Mouse (Mus musculus): ENCODE measurements around the gene Magi2. TPM values are rescaled to one million over a fixed set of nuclear protein-coding genes. Genes with fewer than 3 reads are reported as not detected.

Gene Magi2
- polyA plus RNA-seq, 1 experiment: 52.8 TPM

DNA sequence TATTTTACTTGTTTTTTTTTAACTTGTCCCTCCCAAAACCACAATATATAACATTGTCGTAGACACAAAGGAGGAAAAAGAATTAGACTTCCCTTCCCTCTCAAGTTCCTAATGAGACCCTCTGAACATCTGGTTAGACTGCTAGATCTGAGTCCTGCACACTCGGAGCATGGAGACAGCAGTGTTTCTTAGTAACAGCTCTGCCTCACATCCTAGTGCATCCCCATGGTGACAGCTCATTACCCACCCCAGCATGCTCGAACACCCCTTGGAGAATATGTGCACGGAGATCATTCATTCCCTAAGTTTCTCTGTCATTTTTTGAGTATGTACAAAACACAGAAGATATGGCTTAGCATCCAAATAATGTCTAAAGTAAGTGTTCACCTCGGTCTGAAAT, 1317.5 kb downstream of the Magi2 start:
- no peak for TF ChIP-seq POLR2A (IDR thresholded peaks at IDR 0.05; ENCODE audit: extremely low read depth, insufficient read depth, low read length)
- Histone ChIP-seq H3K4me1 (ENCODE audit: control insufficient read depth, insufficient read depth, low read length) (peaks cover 2% of the 10 kb centered on the region; the same call in 1 of the 2 replicates), H3K4me3 (ENCODE audit: insufficient read depth, low read length) (no peak overlapping the region), H3K27ac (ENCODE audit: insufficient read depth, low read length) (no peak overlapping the region)

DNA sequence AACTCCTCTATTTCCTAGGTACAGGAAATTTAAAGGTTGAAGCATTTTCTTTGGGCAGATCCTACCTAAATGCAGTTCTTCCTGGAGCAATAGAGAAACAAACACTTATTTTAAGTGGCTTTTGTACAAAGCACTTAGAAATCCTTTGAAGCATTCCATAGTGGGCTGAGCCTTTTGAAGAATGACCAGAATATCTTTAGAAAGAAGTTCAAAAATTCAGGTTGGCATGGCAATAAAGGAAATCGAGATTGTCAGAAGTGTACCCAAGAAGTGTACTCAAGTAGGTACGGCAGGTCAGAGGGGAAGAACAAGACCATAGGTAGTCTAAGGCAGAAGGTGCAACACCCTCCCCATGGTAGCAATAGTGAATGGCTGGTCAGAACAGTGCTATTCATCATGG, 1332.5 kb downstream of the Magi2 start:
- Histone ChIP-seq H3K4me3 (ENCODE audit: insufficient read depth, low read length) (no peak overlapping the region), H3K27ac (ENCODE audit: insufficient read depth, low read length) (no peak overlapping the region), H3K4me1 (ENCODE audit: control insufficient read depth, insufficient read depth, low read length) (peaks cover 3% of the 10 kb centered on the region)
- TF ChIP-seq POLR2A (IDR thresholded peaks at IDR 0.05; ENCODE audit: extremely low read depth, insufficient read depth, low read length) (no peak), CTCF (IDR thresholded peaks at IDR 0.05; ENCODE audit: extremely low read depth, insufficient read depth, low read length) (no peak)

DNA sequence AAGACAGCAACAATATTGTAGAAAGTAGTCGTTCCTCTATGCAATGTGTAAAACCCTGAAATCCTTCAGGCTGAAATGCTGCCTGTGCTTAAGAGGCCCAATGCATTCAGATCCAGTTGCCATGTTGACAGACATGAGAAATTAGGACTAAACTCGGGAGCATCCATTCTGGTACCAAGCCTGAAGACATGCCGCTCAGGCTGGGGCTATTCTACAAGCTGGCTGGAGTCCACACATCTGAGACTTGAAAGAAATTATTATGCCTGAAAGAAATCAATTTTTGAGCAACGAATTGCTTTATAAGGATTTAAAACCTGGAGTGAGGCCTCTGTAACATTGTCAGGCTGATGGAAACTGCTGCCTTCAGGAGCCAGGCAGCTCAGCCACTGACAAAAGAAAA, 1333.0 kb downstream of the Magi2 start:
- H3K4me3 ChIP-seq (ENCODE audit: insufficient read depth, low read length): no peak overlapping the region
- H3K4me1 ChIP-seq (ENCODE audit: control insufficient read depth, insufficient read depth, low read length): peaks cover 3% of the 10 kb centered on the region
- no peak for TF ChIP-seq POLR2A (IDR thresholded peaks at IDR 0.05; ENCODE audit: extremely low read depth, insufficient read depth, low read length)
- TF ChIP-seq CTCF (IDR thresholded peaks at IDR 0.05; ENCODE audit: extremely low read depth, insufficient read depth, low read length): no peak
- H3K27ac ChIP-seq (ENCODE audit: insufficient read depth, low read length): no peak overlapping the region

DNA sequence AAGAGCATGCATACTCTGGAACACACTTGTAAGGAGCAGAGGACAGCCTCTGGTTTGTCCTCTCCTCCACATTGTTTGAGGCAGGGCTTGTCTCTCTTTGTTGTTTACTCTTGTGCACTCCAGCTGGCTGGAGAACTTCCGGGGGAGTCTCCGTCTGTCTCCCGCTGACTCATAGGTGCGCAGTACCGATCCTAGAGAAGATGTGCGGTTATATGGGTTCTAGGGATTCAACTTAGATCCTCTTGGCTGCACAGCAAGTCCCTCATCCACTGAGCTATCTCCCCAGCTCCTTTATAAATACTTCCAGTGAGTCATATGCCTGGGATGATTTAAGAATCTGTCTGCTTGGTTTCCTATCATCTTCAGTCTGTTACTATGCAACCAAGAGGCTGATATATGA, 1341.6 kb downstream of the Magi2 start:
- H3K4me3 ChIP-seq (ENCODE audit: insufficient read depth, low read length): no peak overlapping the region
- peak overlapping the region; percentile 71 for H3K27ac ChIP-seq (ENCODE audit: insufficient read depth, low read length)
- TF ChIP-seq CTCF (IDR thresholded peaks at IDR 0.05; ENCODE audit: extremely low read depth, insufficient read depth, low read length) (no peak), POLR2A (IDR thresholded peaks at IDR 0.05; ENCODE audit: extremely low read depth, insufficient read depth, low read length) (0 out of 2 replicates have a peak, but pooled peaks have one; percentile 20)
- H3K4me1 ChIP-seq (ENCODE audit: control insufficient read depth, insufficient read depth, low read length): peaks cover 3% of the 10 kb centered on the region

DNA sequence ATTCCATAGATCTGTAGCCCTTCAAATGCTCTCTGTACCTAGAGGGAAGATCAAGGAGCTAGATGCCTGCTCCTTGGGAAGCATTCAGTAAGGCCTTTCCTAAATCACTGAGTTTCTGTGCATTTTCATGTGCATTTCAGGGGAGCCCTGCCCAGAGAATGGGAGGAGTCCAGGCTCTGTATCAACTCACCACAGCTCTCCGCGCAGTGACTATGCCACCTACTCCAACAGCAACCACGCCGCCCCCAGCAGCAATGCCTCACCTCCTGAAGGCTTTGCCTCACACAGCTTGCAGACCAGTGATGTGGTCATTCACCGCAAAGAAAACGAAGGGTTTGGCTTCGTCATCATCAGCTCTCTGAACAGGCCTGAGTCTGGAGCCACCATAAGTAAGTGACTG, 1342.1 kb downstream of the Magi2 start:
- TF ChIP-seq CTCF (IDR thresholded peaks at IDR 0.05; ENCODE audit: extremely low read depth, insufficient read depth, low read length) (no peak), POLR2A (IDR thresholded peaks at IDR 0.05; ENCODE audit: extremely low read depth, insufficient read depth, low read length) (no peak)
- no peak overlapping the region for H3K4me3 ChIP-seq (ENCODE audit: insufficient read depth, low read length)
- H3K4me1 ChIP-seq (ENCODE audit: control insufficient read depth, insufficient read depth, low read length): peaks cover 3% of the 10 kb centered on the region
- H3K27ac ChIP-seq (ENCODE audit: insufficient read depth, low read length): peak overlapping the region; percentile 75

DNA sequence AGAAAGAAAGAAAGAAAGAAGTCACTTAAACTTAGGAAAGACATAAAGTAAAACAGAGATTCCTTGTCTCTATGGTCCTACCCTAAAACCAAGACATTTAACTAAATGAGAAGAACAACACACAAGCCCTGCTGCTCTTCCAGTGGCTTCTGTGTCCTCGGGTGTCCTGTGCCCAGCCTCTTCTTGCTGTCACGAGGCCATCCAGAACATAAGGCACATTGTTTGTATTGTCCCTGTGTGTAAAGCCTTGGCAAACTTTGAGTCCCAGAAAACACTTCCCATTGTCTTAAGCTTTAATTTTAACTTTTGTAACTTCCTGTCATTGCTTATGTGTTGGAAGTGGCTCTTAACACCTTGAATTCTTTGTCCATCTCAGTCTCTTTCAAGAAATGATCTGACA, 1348.0 kb downstream of the Magi2 start:
- H3K4me3 ChIP-seq (ENCODE audit: insufficient read depth, low read length): no peak overlapping the region
- no peak overlapping the region for H3K27ac ChIP-seq (ENCODE audit: insufficient read depth, low read length)
- no peak for TF ChIP-seq CTCF (IDR thresholded peaks at IDR 0.05; ENCODE audit: extremely low read depth, insufficient read depth, low read length)
- TF ChIP-seq POLR2A (IDR thresholded peaks at IDR 0.05; ENCODE audit: extremely low read depth, insufficient read depth, low read length): no peak
- peaks cover 13% of the 10 kb centered on the region; the same call in 1 of the 2 replicates for H3K4me1 ChIP-seq (ENCODE audit: control insufficient read depth, insufficient read depth, low read length)

DNA sequence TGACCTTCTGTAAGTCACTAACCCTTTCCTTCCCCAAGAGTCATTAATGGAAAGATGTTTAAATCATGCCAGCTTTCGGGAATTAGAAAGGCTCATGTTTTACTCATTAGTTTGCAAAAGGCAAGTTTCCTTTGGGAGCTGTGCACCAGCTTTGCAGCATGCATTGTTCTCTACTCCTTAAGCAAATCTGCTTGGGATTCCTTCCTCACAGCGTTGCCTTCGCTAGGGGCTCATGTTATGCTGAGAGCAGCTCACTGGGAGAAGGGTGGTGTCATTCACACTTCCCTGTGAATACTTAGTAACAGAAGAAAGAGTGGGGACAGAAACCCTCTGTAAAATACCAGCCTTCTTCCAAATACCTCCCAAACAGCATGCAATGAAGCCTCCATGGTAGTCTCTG, 1349.0 kb downstream of the Magi2 start:
- TF ChIP-seq POLR2A (IDR thresholded peaks at IDR 0.05; ENCODE audit: extremely low read depth, insufficient read depth, low read length): no peak
- TF ChIP-seq CTCF (IDR thresholded peaks at IDR 0.05; ENCODE audit: extremely low read depth, insufficient read depth, low read length): no peak
- peaks cover 13% of the 10 kb centered on the region; the same call in 1 of the 2 replicates for H3K4me1 ChIP-seq (ENCODE audit: control insufficient read depth, insufficient read depth, low read length)
- no peak overlapping the region for H3K4me3 ChIP-seq (ENCODE audit: insufficient read depth, low read length)
- 0 out of 2 replicates have a peak overlapping the region, but pooled peaks have one; percentile 55 for H3K27ac ChIP-seq (ENCODE audit: insufficient read depth, low read length)

DNA sequence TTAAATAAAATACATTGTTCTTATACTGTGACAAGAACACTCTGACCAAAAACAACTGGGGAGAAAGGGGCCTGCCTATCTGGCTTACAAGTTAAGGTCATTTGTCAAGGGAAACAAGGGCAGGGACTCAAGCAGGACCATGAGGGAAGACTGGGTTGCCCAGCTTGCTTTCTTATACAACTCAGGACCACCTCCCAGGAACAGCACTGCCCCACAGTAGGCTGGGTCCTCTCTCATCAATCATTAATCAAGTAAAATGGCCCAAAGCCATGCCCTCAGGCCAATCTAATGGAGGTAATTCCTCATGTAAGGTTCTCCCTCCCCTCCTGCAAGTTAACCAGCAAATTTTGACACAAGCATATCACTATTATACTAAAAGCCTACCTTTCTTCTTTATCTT, 1349.4 kb downstream of the Magi2 start:
- no peak overlapping the region for H3K4me3 ChIP-seq (ENCODE audit: insufficient read depth, low read length)
- TF ChIP-seq CTCF (IDR thresholded peaks at IDR 0.05; ENCODE audit: extremely low read depth, insufficient read depth, low read length) (no peak), POLR2A (IDR thresholded peaks at IDR 0.05; ENCODE audit: extremely low read depth, insufficient read depth, low read length) (no peak)
- peaks cover 13% of the 10 kb centered on the region; the same call in 1 of the 2 replicates for H3K4me1 ChIP-seq (ENCODE audit: control insufficient read depth, insufficient read depth, low read length)
- H3K27ac ChIP-seq (ENCODE audit: insufficient read depth, low read length): no peak overlapping the region; the same call in 1 of the 2 replicates

DNA sequence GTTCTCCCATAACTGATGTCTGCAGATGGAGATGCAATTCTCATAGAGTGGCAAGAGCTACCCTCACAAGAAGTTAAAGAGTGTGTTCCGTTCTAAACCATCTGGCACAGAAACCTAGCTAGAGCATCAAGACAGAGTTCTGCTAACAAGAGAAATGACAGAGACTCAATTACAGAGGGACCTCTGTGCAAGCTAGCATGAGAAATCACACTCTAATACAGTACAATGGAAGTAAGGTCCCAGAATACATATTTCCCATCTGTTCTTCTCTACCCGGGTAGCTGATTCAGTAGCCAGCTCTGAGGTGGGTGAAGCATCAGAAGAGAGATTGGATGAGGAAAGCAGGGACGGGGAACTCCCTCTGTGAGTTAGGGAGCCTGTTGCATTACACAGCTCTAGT, 1351.8 kb downstream of the Magi2 start:
- Histone ChIP-seq H3K27ac (ENCODE audit: insufficient read depth, low read length) (peak overlapping the region; percentile 23; the same call in 1 of the 2 replicates), H3K4me3 (ENCODE audit: insufficient read depth, low read length) (no peak overlapping the region), H3K4me1 (ENCODE audit: control insufficient read depth, insufficient read depth, low read length) (peaks cover 15% of the 10 kb centered on the region; the same call in 1 of the 2 replicates)
- TF ChIP-seq CTCF (IDR thresholded peaks at IDR 0.05; ENCODE audit: extremely low read depth, insufficient read depth, low read length): no peak
- TF ChIP-seq POLR2A (IDR thresholded peaks at IDR 0.05; ENCODE audit: extremely low read depth, insufficient read depth, low read length): no peak

DNA sequence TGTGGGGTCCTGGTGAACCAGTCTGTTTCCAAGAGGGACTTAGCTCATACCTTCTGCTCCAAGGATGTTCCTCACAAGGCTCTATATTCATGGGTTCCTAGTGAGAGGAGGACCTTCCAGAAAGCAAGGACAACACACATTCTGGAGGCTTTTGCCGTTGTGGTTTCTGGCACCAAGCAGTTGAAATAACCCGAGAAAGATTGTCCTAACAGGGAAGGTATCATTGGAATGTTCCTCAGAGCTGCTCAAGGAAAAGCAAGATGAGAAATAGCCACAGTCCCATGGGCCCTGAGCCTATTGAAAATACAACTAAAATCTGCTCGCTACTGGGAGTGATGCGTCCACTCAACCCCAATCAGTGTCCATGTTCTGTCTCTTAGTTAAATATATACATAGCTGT, 1353.8 kb downstream of the Magi2 start:
- Histone ChIP-seq H3K4me3 (ENCODE audit: insufficient read depth, low read length) (no peak overlapping the region), H3K27ac (ENCODE audit: insufficient read depth, low read length) (no peak overlapping the region), H3K4me1 (ENCODE audit: control insufficient read depth, insufficient read depth, low read length) (peaks cover 13% of the 10 kb centered on the region; the same call in 1 of the 2 replicates)
- no peak for TF ChIP-seq POLR2A (IDR thresholded peaks at IDR 0.05; ENCODE audit: extremely low read depth, insufficient read depth, low read length)
- no peak for TF ChIP-seq CTCF (IDR thresholded peaks at IDR 0.05; ENCODE audit: extremely low read depth, insufficient read depth, low read length)
